Mouse (Mus musculus) hindbrain, embryonic 15.5 days (tissue): ENCODE results near the gene Ccdc130. TPM values are rescaled to one million over a fixed set of nuclear protein-coding genes. Genes with fewer than 3 reads are reported as not detected.

Source experiments
- ATAC-seq: fragments of 200-750 bp; cut with Nextera tagmentation; 2 replicates; pipeline ENCODE4 v1.8.0; 2017; ENCODE audit warnings: low read depth, moderate number of reproducible peaks, moderate TSS enrichment; ENCODE audit not compliant: low FRiP score
- H3K27ac ChIP-seq: fragments of 300-500 bp; sonication (generic); replicated peaks from 2 replicates; pipeline ENCODE4 v1.5.1; 2015; ENCODE audit warnings: mild to moderate bottlenecking, inconsistent platforms
- H3K27me3 ChIP-seq: fragments of 300-500 bp; sonication (generic); 2 replicates; pipeline ENCODE4 v1.6.1; 2015; ENCODE audit warnings: control low read depth, inconsistent platforms
- H3K36me3 ChIP-seq: fragments of 300-500 bp; sonication (generic); 2 replicates; pipeline ENCODE4 v1.6.1; 2015; ENCODE audit warnings: control low read depth, inconsistent platforms
- H3K4me1 ChIP-seq: fragments of 300-500 bp; sonication (generic); replicated peaks from 2 replicates; pipeline ENCODE4 v1.6.1; 2015; ENCODE audit warnings: control low read depth, inconsistent platforms
- H3K4me2 ChIP-seq: fragments of 300-500 bp; sonication (generic); 2 replicates; pipeline ENCODE4 v1.6.1; 2015; ENCODE audit warnings: moderate library complexity, mild to moderate bottlenecking, inconsistent platforms
- H3K4me3 ChIP-seq: fragments of 300-500 bp; sonication (generic); 2 replicates; pipeline ENCODE4 v1.5.1; 2015; ENCODE audit warnings: mild to moderate bottlenecking, inconsistent platforms
- H3K9ac ChIP-seq: fragments of 300-500 bp; sonication (generic); 2 replicates; pipeline ENCODE4 v1.6.1; 2015; ENCODE audit warnings: inconsistent platforms
- H3K9me3 ChIP-seq: fragments of 300-500 bp; sonication (generic); 2 replicates; pipeline ENCODE4 v1.6.1; 2016; ENCODE audit warnings: control low read depth, inconsistent platforms
- WGBS: fragments of 180-500 bp; shearing (Covaris S2); methylation state at CpG from one replicate; pipeline ENCODE4 v1.1.7; 2015; 5-methylcytosine and 5-hydroxymethylcytosine counted together
- polyA plus RNA-seq: library from polyadenylated mRNA; unstranded; fragments of >200 nt; fragmentation: Nextera tagmentation; extraction: Ambion mirVana; gene quantifications from 2 replicates; pipeline ENCODE4 v1.2.1, GENCODE M21; 2015

The Ccdc130 gene
- polyA plus RNA-seq, 1 experiment from 2014 or later: 23.4 TPM

DNA sequence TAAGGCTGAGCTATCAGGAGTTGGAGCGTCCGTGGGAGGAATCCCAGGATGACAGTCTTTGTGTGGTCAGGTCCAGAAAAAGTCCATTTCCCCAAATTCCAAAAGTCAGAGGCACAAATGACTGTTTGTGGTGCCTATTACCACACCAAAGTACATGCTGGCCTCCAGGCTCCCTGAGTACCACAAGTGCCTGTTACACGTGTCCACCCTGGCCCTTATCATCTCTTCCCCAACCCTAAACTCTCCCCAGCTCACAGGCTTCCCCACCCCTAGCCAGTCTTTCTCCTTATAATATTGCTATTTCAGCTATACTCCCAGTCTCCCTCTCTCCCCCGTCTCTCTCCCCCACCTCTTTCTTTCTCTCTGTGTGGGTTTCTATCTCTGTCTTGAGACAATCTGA, 2.1 kb upstream of the Ccdc130 start:
- H3K9ac ChIP-seq: no peak overlapping the region
- no peaks in the 10 kb centered on the region for H3K27me3 ChIP-seq
- H3K4me3 ChIP-seq: no peak overlapping the region
- no peak overlapping the region for H3K27ac ChIP-seq
- no peak overlapping the region for H3K4me2 ChIP-seq
- no peaks in the 10 kb centered on the region for H3K36me3 ChIP-seq
- 88% methylated on average over 4 of the region's 4 CpGs for WGBS
- peaks cover 7% of the 10 kb centered on the region for H3K4me1 ChIP-seq
- H3K9me3 ChIP-seq: no peaks in the 10 kb centered on the region
- no peak for ATAC-seq

DNA sequence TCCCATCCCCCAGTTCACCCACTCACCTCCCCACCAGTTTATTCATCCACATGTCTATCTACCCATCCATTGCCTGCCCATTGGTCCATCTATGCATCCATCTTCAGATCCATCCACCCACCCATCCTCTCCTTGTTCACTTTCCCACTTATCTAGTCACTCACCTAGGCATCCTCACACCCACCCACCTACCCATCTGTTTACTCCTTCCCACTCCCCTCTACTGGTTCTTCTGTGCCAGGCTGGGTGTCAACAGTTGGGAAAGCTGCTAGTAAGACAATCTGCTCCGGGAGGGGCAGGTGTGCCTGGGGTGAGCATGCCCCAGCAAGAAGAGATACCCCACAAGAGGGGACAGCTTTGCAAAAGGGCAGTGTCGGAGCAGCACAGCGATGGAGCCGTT, 9.1 kb downstream of the Ccdc130 start:
- no peak overlapping the region for H3K4me3 ChIP-seq
- no peaks in the 10 kb centered on the region for H3K9me3 ChIP-seq
- H3K9ac ChIP-seq: no peak overlapping the region
- no peak overlapping the region for H3K27ac ChIP-seq
- no peak for ATAC-seq
- H3K27me3 ChIP-seq: no peaks in the 10 kb centered on the region
- WGBS: 97% methylated on average over 4 of the region's 4 CpGs
- peaks cover 71% of the 10 kb centered on the region for H3K36me3 ChIP-seq
- H3K4me2 ChIP-seq: no peak overlapping the region
- peaks cover 13% of the 10 kb centered on the region for H3K4me1 ChIP-seq

DNA sequence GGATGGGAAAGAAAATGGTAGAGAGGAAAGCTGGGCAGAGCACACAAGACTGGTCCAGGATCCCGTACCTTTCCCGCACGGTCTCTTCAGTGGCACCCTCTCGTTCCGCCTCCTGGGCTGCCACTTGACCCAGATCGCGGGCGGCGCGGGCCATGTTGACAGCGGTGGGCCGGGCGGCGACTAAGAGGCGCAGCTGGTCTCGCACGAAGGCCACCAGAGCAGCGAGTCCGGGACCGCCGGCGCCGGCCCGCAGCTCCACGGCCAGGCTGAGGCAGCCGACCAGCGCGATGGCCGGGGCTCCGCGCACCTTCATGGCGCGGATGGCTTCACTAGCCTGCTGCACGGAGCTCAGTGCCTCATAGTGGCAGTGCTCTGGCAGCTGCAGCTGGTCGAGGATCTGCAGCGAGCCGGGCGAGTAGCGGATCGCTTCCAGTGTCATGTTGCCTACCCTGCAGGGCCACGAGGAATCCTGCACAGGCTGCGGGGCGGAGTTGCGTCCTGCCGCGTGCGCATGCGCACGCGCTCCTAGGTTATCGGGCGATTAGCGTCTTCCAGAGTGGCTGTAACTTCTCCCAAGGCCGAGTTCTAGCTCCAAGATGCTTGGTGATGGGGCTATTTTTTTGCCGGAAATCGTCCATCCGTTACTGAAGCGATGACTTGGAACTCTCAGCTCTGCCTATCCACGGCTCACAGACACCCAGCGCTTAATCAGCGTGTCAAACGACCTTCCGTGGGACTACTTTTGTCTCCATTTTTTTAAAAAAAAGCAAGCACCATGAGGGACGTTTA, 13.2 kb downstream of the Ccdc130 start, which contains the start of gene Mri1:
Gene Mri1 (minus strand): TSS at position 505 of the 789 bp plus-strand sequence.
- Histone ChIP-seq H3K4me3 (peak within 1 kb of the TSS; percentile 82), H3K27ac (peak within 1 kb of the TSS; percentile 93), H3K9me3 (no peaks in the 10 kb centered on the region), H3K9ac (peak within 1 kb of the TSS; percentile 84), H3K4me2 (peak within 1 kb of the TSS; percentile 84), H3K4me1 (peaks cover 18% of the 10 kb centered on the region), H3K27me3 (no peaks in the 10 kb centered on the region), H3K36me3 (peaks cover 59% of the 10 kb centered on the region)
- ATAC-seq: peak; percentile 86
- under 1% methylated on average over 64 of the region's 64 CpGs for WGBS

GRCm38 (mm10) chr8:84256458-84256821, 13.7 kb downstream of the Ccdc130 start:
- ATAC-seq: 0 out of 2 replicates have a peak, but pooled peaks have one; percentile 4
- Histone ChIP-seq H3K4me1 (peaks cover 18% of the 10 kb centered on the region), H3K9me3 (no peaks in the 10 kb centered on the region), H3K4me3 (peak overlapping the region; percentile 82), H3K36me3 (peaks cover 59% of the 10 kb centered on the region), H3K9ac (peak overlapping the region; percentile 84), H3K27me3 (no peaks in the 10 kb centered on the region), H3K27ac (peak overlapping the region; percentile 93), H3K4me2 (peak overlapping the region; percentile 84)
- WGBS: 18% methylated on average over 6 of the region's 6 CpGs

DNA sequence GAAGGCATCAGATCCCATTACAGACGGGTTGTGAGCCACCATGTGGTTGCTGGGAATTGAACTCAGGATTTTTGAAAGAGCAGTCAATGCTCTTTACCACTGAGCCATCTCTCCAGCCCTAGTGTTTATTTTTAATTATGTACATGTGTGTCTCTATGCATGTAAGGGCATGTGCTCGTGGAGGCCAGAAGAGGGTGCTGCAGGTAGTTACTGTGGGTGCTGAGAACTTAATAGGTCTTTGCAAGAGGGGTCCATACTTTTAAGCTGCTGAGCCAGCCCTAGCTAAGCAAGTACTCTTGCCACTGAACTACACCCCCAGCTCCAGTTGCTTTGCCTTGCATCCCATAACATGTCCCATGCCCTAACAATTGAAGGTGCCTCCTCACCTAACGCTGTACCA, 14.3 kb downstream of the Ccdc130 start:
- peaks cover 18% of the 10 kb centered on the region for H3K4me1 ChIP-seq
- H3K9me3 ChIP-seq: no peaks in the 10 kb centered on the region
- H3K27me3 ChIP-seq: no peaks in the 10 kb centered on the region
- H3K36me3 ChIP-seq: peaks cover 61% of the 10 kb centered on the region
- WGBS: 87% methylated on average over 3 of the region's 3 CpGs
- ATAC-seq: peak; percentile 6; the same call in 1 of the 2 replicates
- H3K27ac ChIP-seq: no peak overlapping the region
- H3K4me2 ChIP-seq: peak overlapping the region; percentile 84
- peak overlapping the region; percentile 82 for H3K4me3 ChIP-seq
- H3K9ac ChIP-seq: peak overlapping the region; percentile 84; the same call in 1 of the 2 replicates

- Histone ChIP-seq H3K9ac (peak within 1 kb of the TSS; percentile 92), H3K9me3 (no peaks in the 10 kb centered on the region), H3K36me3 (peaks cover 67% of the 10 kb centered on the region), H3K27me3 (no peaks in the 10 kb centered on the region), H3K4me3 (peak within 1 kb of the TSS; percentile 90), H3K4me1 (peaks cover 3% of the 10 kb centered on the region; the same call in 1 of the 2 replicates), H3K27ac (peak within 1 kb of the TSS; percentile 85), H3K4me2 (peak within 1 kb of the TSS; percentile 81)
- WGBS: 4% methylated on average over 52 of the region's 52 CpGs
- peak; percentile 94 for ATAC-seq
Measured at GRCm38 (mm10) chr8:84249257-84250170, 20.7 kb downstream of the Ccdc130 start, which contains the start of gene D8Ertd738e. Gene D8Ertd738e, minus strand, starts transcription at chr8:84249719.

- WGBS: 49% methylated on average over 2 of the region's 2 CpGs
- no peak overlapping the region for H3K9ac ChIP-seq
- peaks cover 28% of the 10 kb centered on the region for H3K36me3 ChIP-seq
- ATAC-seq: no peak
- no peaks in the 10 kb centered on the region for H3K9me3 ChIP-seq
- no peak overlapping the region for H3K4me2 ChIP-seq
- peaks cover 15% of the 10 kb centered on the region for H3K4me1 ChIP-seq
- no peak overlapping the region for H3K4me3 ChIP-seq
- no peak overlapping the region for H3K27ac ChIP-seq
- H3K27me3 ChIP-seq: no peaks in the 10 kb centered on the region
Measured at GRCm38 (mm10) chr8:84241821-84242220, 28.4 kb downstream of the Ccdc130 start.

- no peak overlapping the region for H3K4me2 ChIP-seq
- WGBS: 62% methylated on average over 6 of the region's 6 CpGs
- H3K36me3 ChIP-seq: peaks cover 21% of the 10 kb centered on the region
- ATAC-seq: no peak
- H3K9ac ChIP-seq: no peak overlapping the region
- H3K4me3 ChIP-seq: no peak overlapping the region
- no peaks in the 10 kb centered on the region for H3K27me3 ChIP-seq
- 0 out of 2 replicates have a peak overlapping the region, but pooled peaks have one; percentile 5 for H3K27ac ChIP-seq
- peaks cover 17% of the 10 kb centered on the region for H3K4me1 ChIP-seq
- no peaks in the 10 kb centered on the region for H3K9me3 ChIP-seq
Measured at GRCm38 (mm10) chr8:84241167-84241566, 29.0 kb downstream of the Ccdc130 start.

DNA sequence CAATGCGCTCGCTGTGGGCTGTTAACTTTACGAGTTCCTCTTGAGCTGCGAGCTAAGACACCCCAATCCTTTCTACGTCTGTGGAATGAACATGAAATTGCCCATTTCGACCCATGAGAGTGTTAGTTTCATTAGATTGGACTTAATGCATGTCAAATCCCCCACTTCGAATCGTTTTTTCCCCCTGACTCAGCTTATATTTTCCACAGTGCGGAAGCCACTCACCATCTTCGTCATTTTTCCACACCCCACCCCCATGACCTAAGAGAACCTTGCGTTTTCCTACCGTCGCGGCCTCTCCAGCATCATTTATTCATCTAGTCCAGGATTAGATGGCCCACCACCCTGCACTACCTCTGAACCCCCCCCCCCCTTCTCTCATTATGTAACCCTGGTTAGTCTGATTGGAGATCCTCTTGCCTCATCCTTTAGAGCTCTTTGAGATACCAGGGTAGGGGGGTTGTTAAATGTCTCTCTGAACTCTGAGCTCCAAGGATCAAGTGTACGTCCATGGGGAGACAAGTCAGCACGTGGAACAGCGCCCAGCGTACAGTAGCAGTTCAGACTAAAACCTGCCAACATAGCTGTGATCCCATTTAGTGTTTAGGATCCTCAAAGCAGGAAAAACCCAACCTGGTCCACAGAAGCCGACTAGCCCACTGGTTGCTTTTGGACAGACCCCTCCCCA, 32.5 kb downstream of the Ccdc130 start:
- peaks cover 40% of the 10 kb centered on the region for H3K4me1 ChIP-seq

GRCm38 (mm10) chr8:84236998-84237473, 33.1 kb downstream of the Ccdc130 start, which contains the start of gene Zswim4:
Gene Zswim4, minus strand, starts transcription at chr8:84237055.
- Histone ChIP-seq H3K27me3 (no peaks in the 10 kb centered on the region), H3K9ac (peak within 1 kb of the TSS; percentile 99), H3K36me3 (peaks cover 22% of the 10 kb centered on the region), H3K4me3 (peak within 1 kb of the TSS; percentile 98), H3K27ac (peak within 1 kb of the TSS; percentile 87), H3K4me1 (peaks cover 39% of the 10 kb centered on the region), H3K9me3 (no peaks in the 10 kb centered on the region), H3K4me2 (peak within 1 kb of the TSS; percentile 91)
- under 1% methylated on average over 35 of the region's 35 CpGs for WGBS
- peak; percentile 99 for ATAC-seq

More for the DNA sequence above, 32.5 kb downstream of the Ccdc130 start:
- Histone ChIP-seq H3K27ac (peak overlapping the region; percentile 87), H3K9ac (peak overlapping the region; percentile 58), H3K9me3 (no peaks in the 10 kb centered on the region), H3K27me3 (no peaks in the 10 kb centered on the region), H3K36me3 (peaks cover 17% of the 10 kb centered on the region), H3K4me3 (peak overlapping the region; percentile 98), H3K4me2 (peak overlapping the region; percentile 84)
- 19% methylated on average over 19 of the region's 19 CpGs for WGBS
- no peak for ATAC-seq

GRCm38 (mm10) chr8:84236410-84236997, 33.7 kb downstream of the Ccdc130 start:
- Histone ChIP-seq H3K36me3 (peaks cover 27% of the 10 kb centered on the region), H3K4me1 (peaks cover 34% of the 10 kb centered on the region), H3K9ac (peak overlapping the region; percentile 99), H3K27ac (peak overlapping the region; percentile 78), H3K27me3 (no peaks in the 10 kb centered on the region), H3K9me3 (no peaks in the 10 kb centered on the region), H3K4me2 (peak overlapping the region; percentile 91), H3K4me3 (peak overlapping the region; percentile 98)
- ATAC-seq: peak; percentile 40; the same call in 1 of the 2 replicates
- WGBS: 0% methylated on average over 27 of the region's 30 CpGs
